In the genomic region with DNA sequence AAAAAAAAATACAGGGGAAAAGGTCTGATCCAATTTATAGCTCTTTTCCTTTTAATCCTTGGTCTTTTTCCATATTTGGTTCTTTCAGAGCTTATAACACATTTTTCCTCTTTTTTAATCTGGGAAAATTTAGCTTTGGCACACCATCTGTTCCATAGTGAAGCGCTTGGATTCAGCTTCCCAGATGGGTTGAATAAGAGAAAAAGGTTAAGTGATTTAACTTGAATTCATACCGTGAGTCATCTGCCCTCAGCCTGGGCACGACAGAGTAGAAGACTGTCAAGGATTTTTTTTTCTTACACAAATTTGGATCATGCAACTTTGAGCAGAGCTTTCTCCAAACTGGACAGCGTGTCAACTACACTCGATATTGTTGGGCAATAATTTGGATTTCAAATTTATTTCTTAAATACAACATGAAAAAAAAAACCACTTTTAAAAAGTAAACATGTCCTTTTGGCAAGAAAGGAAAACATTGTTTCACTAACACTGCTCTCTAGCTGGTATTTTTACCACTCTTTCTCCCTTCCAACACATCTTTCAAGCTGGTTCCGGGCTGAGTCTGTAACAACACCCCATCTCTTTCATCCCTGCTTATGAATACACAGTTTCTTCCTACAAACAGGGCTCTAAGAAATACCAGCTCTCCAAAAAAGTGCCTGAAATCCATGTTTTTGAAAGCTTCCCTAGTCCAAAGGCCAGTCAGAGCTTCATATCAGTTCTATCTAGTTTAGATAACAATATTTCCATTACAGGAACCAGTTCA, we compare ENCODE assay signal across 16 mouse cellular contexts.
A peak's percentile ranks its signal among the peaks of the same experiment; 100 is the strongest.
DNase-seq lines count a peak whose midpoint lies in the region; ATAC-seq and TF ChIP-seq lines count a peak whose summit lies in the region.
"Had no signal": no experiment of that assay in that cellular context is flagged by ENCODE, and none has a peak within 500 bp of the region (broad histone marks: within the 10 kb centered on the region; RNA-seq: fewer than 3 reads in every experiment).

No protein-coding gene starts in this region.

- H3K9me3 ChIP-seq in forebrain, postnatal 0 days (ENCODE audit: low read length): no peaks in the 10 kb centered on the region
- H3K9me3 ChIP-seq in forebrain, embryonic 10.5 days: no peaks in the 10 kb centered on the region; the same call in 1 of the 2 replicates
- H3K9me3 ChIP-seq in liver, embryonic 11.5 days (ENCODE audit: control insufficient read depth, low read length): no peaks in the 10 kb centered on the region
- H3K9me3 ChIP-seq: heart, embryonic 15.5 days; hindbrain, embryonic 12.5 days; liver, embryonic 12.5 days; midbrain, embryonic 13.5 days had no signal

- no peaks in the 10 kb centered on the region for H3K4me1 ChIP-seq in forebrain, postnatal 0 days (ENCODE audit: insufficient read depth)
- H3K4me1 ChIP-seq in forebrain, embryonic 10.5 days: no peaks in the 10 kb centered on the region
- H3K4me1 ChIP-seq in liver, adult 2 months (ENCODE audit: control insufficient read depth, insufficient read depth, low read length): no peaks in the 10 kb centered on the region
- no peaks in the 10 kb centered on the region for H3K4me1 ChIP-seq in liver, embryonic 11.5 days (replicated peaks; ENCODE audit: control insufficient read depth, insufficient read depth, low read length)
- H3K4me1 ChIP-seq: heart, embryonic 15.5 days; hindbrain, embryonic 12.5 days; liver, embryonic 12.5 days; midbrain, embryonic 13.5 days had no signal

- H3K79me2 ChIP-seq in liver, adult 2 months (ENCODE audit: control insufficient read depth, insufficient read depth, low read length): no peaks in the 10 kb centered on the region

- peak overlapping the region; percentile 51 for H3K27ac ChIP-seq in forebrain, postnatal 0 days (ENCODE audit: low read depth, low read length)
- H3K27ac ChIP-seq in forebrain, embryonic 10.5 days: no peak overlapping the region
- no peak overlapping the region for H3K27ac ChIP-seq in liver, adult 2 months (replicated peaks; ENCODE audit: insufficient read depth, low read depth, low read length)
- no peak overlapping the region for H3K27ac ChIP-seq in liver, embryonic 11.5 days (ENCODE audit: low read depth, low read length)
- H3K27ac ChIP-seq: embryonic facial prominence, embryonic 10.5 days; heart, embryonic 15.5 days; hindbrain, embryonic 12.5 days; liver, embryonic 12.5 days; midbrain, embryonic 13.5 days had no signal

- H3K9ac ChIP-seq in forebrain, postnatal 0 days: no peak overlapping the region
- no peak overlapping the region for H3K9ac ChIP-seq in liver, adult 2 months (ENCODE audit: low read depth, low read length)
- H3K9ac ChIP-seq in liver, embryonic 11.5 days (ENCODE audit: low read depth, low read length): no peak overlapping the region
- H3K9ac ChIP-seq: heart, embryonic 15.5 days; hindbrain, embryonic 12.5 days; liver, embryonic 12.5 days; midbrain, embryonic 13.5 days had no signal

- H3K4me3 ChIP-seq in forebrain, postnatal 0 days (ENCODE audit: low read depth, low read length): no peak overlapping the region
- no peak overlapping the region for H3K4me3 ChIP-seq in forebrain, embryonic 10.5 days
- H3K4me3 ChIP-seq in liver, adult 2 months (ENCODE audit: insufficient read depth, low read depth, low read length): no peak overlapping the region
- no peak overlapping the region for H3K4me3 ChIP-seq in liver, embryonic 11.5 days (ENCODE audit: low read depth, low read length)
- H3K4me3 ChIP-seq: embryonic facial prominence, embryonic 10.5 days; heart, embryonic 15.5 days; hindbrain, embryonic 12.5 days; liver, embryonic 12.5 days; midbrain, embryonic 13.5 days had no signal

- H3K27me3 ChIP-seq in forebrain, postnatal 0 days (ENCODE audit: insufficient read depth, low read length): no peaks in the 10 kb centered on the region
- H3K27me3 ChIP-seq in forebrain, embryonic 10.5 days (ENCODE audit: poor library complexity, severe bottlenecking): no peaks in the 10 kb centered on the region
- H3K27me3 ChIP-seq in liver, adult 2 months (ENCODE audit: control insufficient read depth, insufficient read depth, low read length): peaks cover 10% of the 10 kb centered on the region; the same call in 1 of the 2 replicates
- no peaks in the 10 kb centered on the region for H3K27me3 ChIP-seq in liver, embryonic 11.5 days (replicated peaks; ENCODE audit: control insufficient read depth, insufficient read depth, low read length)
- H3K27me3 ChIP-seq: CH12.LX; heart, embryonic 15.5 days; hindbrain, embryonic 12.5 days; liver, embryonic 12.5 days; midbrain, embryonic 13.5 days had no signal

- H3K36me3 ChIP-seq in forebrain, postnatal 0 days (ENCODE audit: insufficient read depth): no peaks in the 10 kb centered on the region
- no peaks in the 10 kb centered on the region for H3K36me3 ChIP-seq in forebrain, embryonic 10.5 days (replicated peaks)
- H3K36me3 ChIP-seq in liver, adult 2 months (ENCODE audit: control insufficient read depth, insufficient read depth, low read length): no peaks in the 10 kb centered on the region
- H3K36me3 ChIP-seq in liver, embryonic 11.5 days (ENCODE audit: control insufficient read depth, insufficient read depth, low read length): no peaks in the 10 kb centered on the region
- H3K36me3 ChIP-seq: embryonic facial prominence, embryonic 10.5 days; heart, embryonic 15.5 days; hindbrain, embryonic 12.5 days; liver, embryonic 12.5 days; midbrain, embryonic 13.5 days had no signal

- TF ChIP-seq CTCF in forebrain, postnatal 0 days (IDR thresholded peaks at IDR 0.05; ENCODE audit: low read depth): no peak
- TF ChIP-seq CTCF in liver, adult 2 months (IDR thresholded peaks at IDR 0.05; ENCODE audit: low read depth, low read length): no peak

- intact Hi-C loops in left cerebral cortex, postnatal 25 days (cut with DNase I): loop anchor here (1.0 kb wide), 2 partner anchors 50 to 87 kb away; no protein-coding TSS in a partner anchor

- 45% methylated on average over 6 of the region's 6 CpGs for WGBS in forebrain, postnatal 0 days
- WGBS in forebrain, embryonic 10.5 days: 84% methylated on average over 6 of the region's 6 CpGs
- WGBS in liver, adult 2 months: 63% methylated on average over 6 of the region's 6 CpGs
- 89% methylated on average over 6 of the region's 6 CpGs for WGBS in liver, embryonic 11.5 days

- H3K4me2 ChIP-seq in forebrain, postnatal 0 days (ENCODE audit: low read depth): no peak overlapping the region
- H3K4me2 ChIP-seq in liver, embryonic 11.5 days: no peak overlapping the region
- H3K4me2 ChIP-seq: heart, embryonic 15.5 days; hindbrain, embryonic 12.5 days; liver, embryonic 12.5 days; midbrain, embryonic 13.5 days had no signal

- peak; percentile 59 for DNase-seq in forebrain, postnatal 0 days
- no peak for DNase-seq in forebrain, embryonic 10.5 days (ENCODE audit: extremely low spot score, low spot score)
- DNase-seq in liver, adult 2 months (ENCODE audit: extremely low read depth, low read depth, low spot score): peak; percentile 17
- no peak for DNase-seq in liver, embryonic 11.5 days (ENCODE audit: low spot score)
- DNase-seq in brain, embryonic 18.5 days (ENCODE audit: low read depth, low spot score): peak; percentile 58
- DNase-seq in left cerebral cortex, postnatal 25 days (ENCODE audit: low spot score in 2 of 2): peak; percentile 35 to 92
- DNase-seq in retina, postnatal 1 day: no peak
- DNase-seq: kidney, postnatal 14 days; right cerebral cortex, postnatal 4 days had no signal

- no peak for TF ChIP-seq POLR2A in liver, adult 2 months (IDR thresholded peaks at IDR 0.05; ENCODE audit: extremely low read depth, insufficient read depth, low read length)

- peak; percentile 61 for ATAC-seq in forebrain, postnatal 0 days
- no peak for ATAC-seq in liver, embryonic 11.5 days (replicated peaks; ENCODE audit: low FRiP score)
- ATAC-seq: intestine, postnatal 0 days; liver, embryonic 12.5 days; midbrain, embryonic 13.5 days had no signal

Comparison
In these comparisons a context has a peak if more than half of its experiments do, and no peak if none do; other contexts are left out.
1. DNase-seq: peak in forebrain, postnatal 0 days (single experiment), liver, adult 2 months (single experiment), brain, embryonic 18.5 days (single experiment) and left cerebral cortex, postnatal 25 days (2 of 2); none in forebrain, embryonic 10.5 days (single experiment), liver, embryonic 11.5 days (single experiment) and retina, postnatal 1 day (single experiment).